Mouse (Mus musculus) hindbrain, postnatal 0 days (tissue): ENCODE data around the gene Ifrd2. TPM values are rescaled to one million over a fixed set of nuclear protein-coding genes. Genes with fewer than 3 reads are reported as not detected.

Experiments
- ATAC-seq: fragments of 200-750 bp; cut with Nextera tagmentation; 2 replicates; pipeline ENCODE4 v1.8.0; 2017; ENCODE audit warnings: mild to moderate bottlenecking, moderate TSS enrichment, moderate library complexity
- DNase-seq: peaks from one replicate; pipeline ENCODE4 v3.0.0-alpha.2; 2015; ENCODE audit warnings: low spot score
- H3K27ac ChIP-seq: fragments of 300-500 bp; sonication (generic); 2 replicates; pipeline ENCODE4 v1.5.1; 2014; ENCODE audit warnings: mild to moderate bottlenecking
- H3K27me3 ChIP-seq: fragments of 300-500 bp; sonication (generic); 2 replicates; pipeline ENCODE4 v1.6.1; 2014; ENCODE audit warnings: low read length, mixed read lengths; ENCODE audit not compliant: insufficient read depth
- H3K36me3 ChIP-seq: fragments of 300-500 bp; sonication (generic); 2 replicates; pipeline ENCODE4 v1.6.1; 2014; ENCODE audit warnings: low read length, mixed read lengths; ENCODE audit not compliant: insufficient read depth
- H3K4me1 ChIP-seq: fragments of 300-500 bp; sonication (generic); 2 replicates; pipeline ENCODE4 v1.6.1; 2014; ENCODE audit warnings: antibody characterized with exemption, low read length, mixed read lengths; ENCODE audit not compliant: insufficient read depth
- H3K4me2 ChIP-seq: fragments of 300-500 bp; sonication (generic); 2 replicates; pipeline ENCODE4 v1.6.1; 2014; ENCODE audit warnings: low read depth, mild to moderate bottlenecking, low read length, moderate library complexity, mixed read lengths
- H3K4me3 ChIP-seq: fragments of 300-500 bp; sonication (generic); 2 replicates; pipeline ENCODE4 v1.5.1; 2014; ENCODE audit warnings: low read length
- H3K9ac ChIP-seq: fragments of 300-500 bp; sonication (generic); replicated peaks from 2 replicates; pipeline ENCODE4 v1.6.1; 2014; ENCODE audit warnings: mild to moderate bottlenecking, low read length, moderate library complexity, mixed read lengths
- H3K9me3 ChIP-seq: fragments of 300-500 bp; sonication (generic); 2 replicates; pipeline ENCODE4 v1.6.1; 2016; ENCODE audit warnings: low read length, mixed read lengths
- CTCF ChIP-seq: IDR thresholded peaks from 2 replicates; pipeline ENCODE4 v1.5.1; 2016; ENCODE audit warnings: antibody characterized with exemption, control low read depth, low read depth
- WGBS: fragments of 180-500 bp; shearing (Covaris S2); extraction: QIAGEN DNeasy Blood & Tissue Kit; methylation state at CpG from one replicate; pipeline ENCODE4 v1.1.7; 2014; 5-methylcytosine and 5-hydroxymethylcytosine counted together
- polyA plus RNA-seq: library from polyadenylated mRNA; unstranded; fragments of >200 nt; fragmentation: Nextera tagmentation; extraction: Ambion mirVana; gene quantifications from 2 replicates; pipeline ENCODE4 v1.2.1, GENCODE M21; 2015
- total RNA-seq: library from RNA; depleted of rRNA; stranded (reverse); fragments of >200 nt; gene quantifications from 2 replicates; pipeline ENCODE4 v1.2.3, GENCODE M21; 2014

Gene Ifrd2
- total and polyA plus RNA-seq, 2 experiments from 2014 or later: 7.6 to 9.3 TPM

DNA sequence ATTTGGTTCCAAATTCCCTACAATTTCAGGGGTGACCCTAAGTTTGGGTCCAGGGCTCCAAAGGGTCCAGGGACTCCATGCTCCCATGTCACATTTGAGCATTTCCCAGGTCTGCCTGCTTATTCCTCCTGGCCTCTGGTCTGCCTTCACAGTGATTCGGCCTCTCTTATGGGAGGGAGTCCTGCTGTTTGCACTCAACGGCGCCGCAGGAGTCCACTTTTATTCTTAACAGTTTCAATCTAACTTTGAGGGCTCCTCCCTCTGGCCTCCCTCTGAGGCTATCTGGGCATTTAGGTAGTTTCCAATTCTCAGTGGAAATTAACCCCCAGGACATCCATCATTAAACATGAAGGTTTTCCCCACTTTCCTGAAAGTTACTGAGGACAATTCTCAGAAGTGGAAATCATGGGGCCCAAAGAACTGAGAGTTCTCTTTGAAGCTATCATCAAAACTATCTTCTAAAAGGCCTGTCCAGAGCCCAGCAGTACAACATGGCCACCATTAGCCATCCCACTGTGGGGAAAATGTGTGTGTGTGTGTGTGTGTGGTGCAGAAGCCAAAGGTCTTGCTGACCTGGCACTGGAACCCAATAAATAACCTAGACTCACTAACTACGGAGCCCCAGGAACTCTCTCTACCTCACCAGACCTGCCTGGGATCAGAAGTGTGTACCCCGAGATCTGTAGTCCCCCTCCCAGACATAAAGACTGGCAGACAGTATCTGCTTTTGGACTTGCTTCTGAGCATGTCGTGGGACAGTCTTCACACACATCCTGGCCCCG, 7.0 kb downstream of the Ifrd2 start:
- no peak overlapping the region for H3K27ac ChIP-seq
- H3K36me3 ChIP-seq: peaks cover 26% of the 10 kb centered on the region
- no peaks in the 10 kb centered on the region for H3K4me1 ChIP-seq
- ATAC-seq (no peak), DNase-seq (no peak)
- WGBS: 69% methylated on average over 8 of the region's 8 CpGs
- H3K4me2 ChIP-seq: no peak overlapping the region
- TF ChIP-seq CTCF: no peak
- H3K9me3 ChIP-seq: no peaks in the 10 kb centered on the region
- no peaks in the 10 kb centered on the region for H3K27me3 ChIP-seq
- no peak overlapping the region for H3K4me3 ChIP-seq
- H3K9ac ChIP-seq: no peak overlapping the region

DNA sequence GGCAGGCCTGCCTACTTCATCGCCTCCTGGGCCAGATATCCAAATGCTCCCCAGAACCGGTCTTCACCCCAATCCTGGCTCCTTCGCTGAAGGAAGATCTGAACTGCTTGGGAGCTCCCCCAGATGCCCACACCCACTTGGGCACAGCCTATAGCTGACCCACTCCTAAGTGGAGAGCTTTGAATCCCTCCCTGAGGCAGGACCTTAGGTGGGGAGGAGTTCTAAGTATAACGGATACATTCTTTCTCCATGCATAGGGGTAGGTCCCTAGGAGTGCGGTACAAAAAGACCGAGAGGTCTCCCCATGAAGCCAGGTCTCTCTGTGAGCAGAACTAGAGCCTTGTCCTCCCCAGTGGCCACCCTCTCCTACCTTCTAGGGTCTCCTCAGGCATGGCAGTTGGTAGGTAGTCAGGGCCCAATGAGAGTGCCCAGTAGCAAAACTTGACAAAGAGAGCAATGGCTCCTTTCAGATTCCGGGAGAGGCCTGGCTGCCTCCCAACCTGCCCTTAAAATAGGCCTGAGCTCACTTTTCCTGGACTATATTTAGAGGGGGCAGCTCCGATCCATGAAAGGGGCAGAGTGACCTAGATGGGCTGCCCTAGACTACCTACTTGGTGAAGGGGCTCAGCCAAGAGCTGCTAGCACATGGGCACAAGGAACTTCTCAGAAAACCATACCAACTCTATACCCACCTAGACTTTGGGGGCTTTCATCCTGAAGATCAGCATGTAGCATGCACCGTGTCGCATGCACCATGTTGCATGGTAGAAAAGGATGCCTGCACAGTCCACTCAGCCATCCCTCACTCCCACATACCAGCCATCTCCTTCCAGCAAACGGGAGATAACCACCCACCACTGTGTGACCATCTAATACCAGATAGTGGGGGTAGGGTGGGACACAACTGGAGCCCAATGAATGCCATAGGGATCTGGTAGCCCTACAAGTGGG, 9.5 kb downstream of the Ifrd2 start:
- Histone ChIP-seq H3K36me3 (peaks cover 9% of the 10 kb centered on the region; the same call in 1 of the 2 replicates), H3K4me2 (no peak overlapping the region), H3K4me3 (no peak overlapping the region), H3K27me3 (no peaks in the 10 kb centered on the region), H3K9ac (no peak overlapping the region), H3K27ac (no peak overlapping the region), H3K4me1 (no peaks in the 10 kb centered on the region; the same call in 1 of the 2 replicates), H3K9me3 (no peaks in the 10 kb centered on the region)
- no peak for TF ChIP-seq CTCF
- no peak for DNase-seq
- no peak for ATAC-seq
- 86% methylated on average over 11 of the region's 11 CpGs for WGBS

DNA sequence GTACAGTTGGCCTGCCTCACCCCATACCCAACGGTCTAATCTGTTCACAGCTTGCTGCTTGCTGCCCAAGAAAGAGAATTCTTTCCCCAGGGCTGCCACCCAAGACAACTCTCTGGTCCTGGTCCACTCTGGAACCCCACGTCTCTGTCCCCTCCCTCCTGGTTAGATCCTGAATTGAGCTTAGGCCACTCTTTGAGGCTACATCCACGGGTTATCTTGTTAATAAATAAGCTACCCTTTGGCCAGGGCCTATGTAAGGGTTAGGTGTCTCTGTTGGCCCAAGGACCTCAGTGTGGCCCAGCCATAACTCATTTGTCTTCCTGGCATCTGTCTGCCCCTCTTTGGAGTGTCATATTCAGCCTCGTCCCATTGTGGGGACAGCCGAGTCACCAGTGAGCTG, 10.9 kb downstream of the Ifrd2 start:
- WGBS: 73% methylated on average over 5 of the region's 5 CpGs
- Histone ChIP-seq H3K9me3 (no peaks in the 10 kb centered on the region), H3K27ac (no peak overlapping the region), H3K4me3 (no peak overlapping the region), H3K9ac (no peak overlapping the region), H3K36me3 (0 out of 2 replicates have a peak, but pooled peaks cover 5% of the 10 kb centered on the region), H3K4me2 (no peak overlapping the region), H3K27me3 (no peaks in the 10 kb centered on the region), H3K4me1 (no peaks in the 10 kb centered on the region; the same call in 1 of the 2 replicates)
- TF ChIP-seq CTCF: no peak
- ATAC-seq (no peak), DNase-seq (no peak)

DNA sequence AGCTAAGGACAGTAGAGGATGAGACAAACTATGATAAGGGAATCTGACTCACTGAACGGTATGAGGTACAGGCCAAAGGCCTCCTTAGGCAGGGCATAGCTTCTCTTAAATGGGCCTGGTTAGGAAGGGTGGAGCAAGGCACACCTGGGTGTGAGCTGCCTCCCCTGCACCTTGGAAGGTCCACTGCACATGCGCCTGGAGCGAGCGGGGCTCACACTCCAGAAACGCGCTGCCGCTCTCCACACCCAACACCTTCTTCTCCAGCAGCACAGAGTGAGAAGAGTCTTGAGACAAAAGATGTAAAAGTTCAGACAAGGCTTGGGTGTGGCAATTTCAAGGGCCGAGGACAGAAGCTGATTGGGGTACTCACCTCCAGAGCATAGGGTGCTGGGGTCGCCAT, 12.0 kb downstream of the Ifrd2 start:
- Histone ChIP-seq H3K27ac (no peak overlapping the region), H3K9ac (no peak overlapping the region), H3K4me2 (no peak overlapping the region), H3K9me3 (no peaks in the 10 kb centered on the region), H3K36me3 (no peaks in the 10 kb centered on the region), H3K4me1 (no peaks in the 10 kb centered on the region; the same call in 1 of the 2 replicates), H3K27me3 (no peaks in the 10 kb centered on the region), H3K4me3 (no peak overlapping the region)
- DNase-seq (no peak), ATAC-seq (no peak)
- 93% methylated on average over 9 of the region's 9 CpGs for WGBS
- no peak for TF ChIP-seq CTCF

DNA sequence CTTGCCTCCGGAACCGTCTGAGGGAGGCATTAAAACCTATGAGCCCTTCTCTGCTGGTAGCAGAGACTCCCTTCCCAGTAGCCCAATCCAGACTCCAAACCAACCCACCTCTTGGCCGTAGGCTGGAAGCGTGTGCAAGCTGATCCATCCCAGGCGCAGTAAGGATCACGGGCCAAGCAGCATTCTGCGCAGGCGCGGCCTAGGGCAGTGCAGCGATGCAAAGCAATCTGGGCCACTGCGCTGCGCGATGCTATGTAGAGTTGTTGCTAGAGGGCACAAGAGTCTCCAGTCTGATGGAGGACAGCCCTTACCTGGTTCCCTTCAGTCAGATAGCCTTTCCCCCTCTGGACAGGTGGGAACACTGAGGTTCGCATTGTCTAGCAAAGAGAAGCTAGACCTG, 12.4 kb downstream of the Ifrd2 start:
- no peaks in the 10 kb centered on the region for H3K9me3 ChIP-seq
- ATAC-seq: no peak
- H3K4me2 ChIP-seq: no peak overlapping the region
- no peak overlapping the region for H3K27ac ChIP-seq
- peak; percentile 31 for DNase-seq
- no peak overlapping the region for H3K4me3 ChIP-seq
- WGBS: 78% methylated on average over 14 of the region's 14 CpGs
- no peak overlapping the region for H3K9ac ChIP-seq
- no peak for TF ChIP-seq CTCF
- H3K4me1 ChIP-seq: peaks cover 3% of the 10 kb centered on the region; the same call in 1 of the 2 replicates
- H3K27me3 ChIP-seq: no peaks in the 10 kb centered on the region
- no peaks in the 10 kb centered on the region for H3K36me3 ChIP-seq

DNA sequence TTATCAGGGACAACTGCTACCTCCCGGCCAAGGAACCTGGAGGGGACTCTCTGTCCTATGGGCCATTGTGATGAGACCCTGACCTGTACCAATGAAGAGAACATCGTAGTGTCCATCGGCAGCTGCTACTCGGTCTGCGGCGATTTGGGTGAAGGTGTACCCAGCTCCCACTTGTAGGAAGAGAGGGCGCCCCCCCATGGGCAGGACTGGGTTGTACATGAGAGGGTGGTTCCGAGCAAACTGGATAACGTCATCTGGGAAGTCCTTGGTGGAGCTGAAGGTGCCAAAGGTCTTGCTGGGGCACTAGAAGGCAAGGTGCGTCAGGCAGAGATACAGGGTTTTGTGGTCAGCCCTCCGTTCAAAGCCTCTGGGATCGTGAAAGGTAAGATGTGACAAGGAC, 13.3 kb downstream of the Ifrd2 start:
- H3K4me2 ChIP-seq: no peak overlapping the region
- peak; percentile 30; the same call in 1 of the 2 replicates for TF ChIP-seq CTCF
- no peaks in the 10 kb centered on the region for H3K9me3 ChIP-seq
- no peaks in the 10 kb centered on the region for H3K36me3 ChIP-seq
- no peak overlapping the region for H3K4me3 ChIP-seq
- DNase-seq: no peak
- 83% methylated on average over 12 of the region's 12 CpGs for WGBS
- H3K27me3 ChIP-seq: no peaks in the 10 kb centered on the region
- peaks cover 4% of the 10 kb centered on the region; the same call in 1 of the 2 replicates for H3K4me1 ChIP-seq
- no peak overlapping the region for H3K9ac ChIP-seq
- no peak for ATAC-seq
- no peak overlapping the region for H3K27ac ChIP-seq
